Mouse (Mus musculus): ENCODE results near the gene Fam178b. TPM values are rescaled to one million over a fixed set of nuclear protein-coding genes. Genes with fewer than 3 reads are reported as not detected.
"Not testable (repeated sequence)": the region's sequence is repeated elsewhere in the genome, so short reads cannot be mapped to it uniquely, and the experiment has no call there.

Fam178b gene
- polyA plus RNA-seq, 1 experiment from 2014 or later, result 1.1 TPM

DNA sequence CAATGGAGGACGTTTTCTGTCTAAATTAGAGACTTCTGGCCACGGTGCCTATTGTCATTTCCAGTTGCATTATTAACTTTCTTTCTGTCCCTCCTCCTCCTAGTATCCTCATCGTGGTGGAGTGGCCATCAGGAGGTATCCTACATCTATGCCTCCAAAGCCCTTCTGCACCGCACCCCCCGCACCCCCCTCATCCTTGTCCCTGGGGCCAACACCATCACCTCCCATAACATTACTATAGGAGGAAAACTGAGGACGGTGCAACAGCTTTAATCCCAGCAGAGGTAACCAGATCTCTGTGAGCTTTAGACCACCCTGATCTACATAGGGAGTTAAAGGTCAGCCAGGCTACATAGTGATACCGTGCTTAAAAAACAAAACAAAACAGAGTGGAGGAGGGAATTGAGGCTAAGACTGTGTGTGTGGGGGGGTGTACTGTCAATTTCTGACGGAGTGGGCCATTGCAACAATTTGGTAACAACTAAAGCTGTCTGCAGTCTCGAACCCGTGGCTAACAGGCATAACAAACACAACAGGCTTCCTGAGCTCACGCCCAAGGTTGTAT lies 7.8 kb upstream of the Fam178b start:
- H3K4me3 ChIP-seq (ENCODE audit: low read depth, low read length), result peak overlapping the region; percentile 82
- H3K27ac ChIP-seq (ENCODE audit: low read length), result no peak overlapping the region
- no peaks in the 10 kb centered on the region for H3K9me3 ChIP-seq (ENCODE audit: control insufficient read depth, low read depth, low read length)
- H3K27me3 ChIP-seq (ENCODE audit: control insufficient read depth, insufficient read depth, low read length), result no peaks in the 10 kb centered on the region
- WGBS, result 61% methylated on average over 11 of the region's 11 CpGs
- H3K4me1 ChIP-seq (ENCODE audit: control insufficient read depth, insufficient read depth, low read length), result peaks cover 6% of the 10 kb centered on the region; the same call in 1 of the 2 replicates
- no peak overlapping the region; the same call in 1 of the 2 replicates for H3K9ac ChIP-seq (replicated peaks; ENCODE audit: low read depth, low read length)
- H3K4me2 ChIP-seq (replicated peaks; ENCODE audit: low read depth, low read length), result peak overlapping the region; percentile 31
- peaks cover 17% of the 10 kb centered on the region; the same call in 1 of the 2 replicates for H3K36me3 ChIP-seq (ENCODE audit: control insufficient read depth, insufficient read depth, low read length)
- ATAC-seq (ENCODE audit: insufficient number of reproducible peaks, insufficient read depth, low FRiP score, low read depth), result peak; percentile 3

GRCm38 (mm10) chr1:36683810-36684467 lies 956 bp upstream of the Fam178b start:
- no peaks in the 10 kb centered on the region for H3K36me3 ChIP-seq (ENCODE audit: control insufficient read depth, insufficient read depth, low read length)
- H3K4me1 ChIP-seq (ENCODE audit: control insufficient read depth, insufficient read depth, low read length), result peaks cover 2% of the 10 kb centered on the region; the same call in 1 of the 2 replicates
- H3K9me3 ChIP-seq (ENCODE audit: control insufficient read depth, low read depth, low read length), result no peaks in the 10 kb centered on the region
- H3K27ac ChIP-seq (ENCODE audit: low read length), result no peak overlapping the region
- no peak overlapping the region for H3K4me2 ChIP-seq (replicated peaks; ENCODE audit: low read depth, low read length)
- no peaks in the 10 kb centered on the region for H3K27me3 ChIP-seq (ENCODE audit: control insufficient read depth, insufficient read depth, low read length)
- no peak overlapping the region for H3K9ac ChIP-seq (replicated peaks; ENCODE audit: low read depth, low read length)
- 11% methylated on average over 13 of the region's 13 CpGs for WGBS
- H3K4me3 ChIP-seq (ENCODE audit: low read depth, low read length), result no peak overlapping the region
- ATAC-seq (ENCODE audit: insufficient number of reproducible peaks, insufficient read depth, low FRiP score, low read depth), result peak; percentile 80; the same call in 1 of the 2 replicates

DNA sequence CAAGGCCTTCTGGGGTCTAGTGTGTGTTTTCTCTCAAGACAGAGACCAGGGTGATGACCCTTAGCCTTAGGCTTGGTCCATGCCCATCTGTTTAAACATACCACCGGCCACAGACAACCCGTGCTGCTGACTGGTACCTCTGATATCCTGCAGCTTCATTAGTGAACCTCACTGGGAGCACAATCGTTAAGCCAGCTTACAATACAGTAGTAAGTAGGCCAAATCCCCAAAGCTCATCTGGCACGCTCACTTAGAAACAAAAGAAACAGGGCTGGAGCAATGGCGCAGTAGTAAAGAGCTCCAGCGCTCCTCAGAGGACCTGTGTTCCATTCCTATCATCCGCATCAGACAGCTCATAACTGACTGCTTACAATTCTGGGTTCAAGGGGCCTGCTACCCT lies 2.1 kb downstream of the Fam178b start:
- H3K36me3 ChIP-seq (ENCODE audit: control insufficient read depth, insufficient read depth, low read length), result no peaks in the 10 kb centered on the region
- no peaks in the 10 kb centered on the region for H3K27me3 ChIP-seq (ENCODE audit: control insufficient read depth, insufficient read depth, low read length)
- WGBS, result 76% methylated on average over 7 of the region's 7 CpGs
- no peak overlapping the region for H3K27ac ChIP-seq (ENCODE audit: low read length)
- H3K4me2 ChIP-seq (replicated peaks; ENCODE audit: low read depth, low read length), result no peak overlapping the region
- H3K4me3 ChIP-seq (ENCODE audit: low read depth, low read length), result no peak overlapping the region
- H3K4me1 ChIP-seq (ENCODE audit: control insufficient read depth, insufficient read depth, low read length), result peaks cover 2% of the 10 kb centered on the region; the same call in 1 of the 2 replicates
- no peaks in the 10 kb centered on the region for H3K9me3 ChIP-seq (ENCODE audit: control insufficient read depth, low read depth, low read length)
- no peak overlapping the region for H3K9ac ChIP-seq (replicated peaks; ENCODE audit: low read depth, low read length)
- ATAC-seq (ENCODE audit: insufficient number of reproducible peaks, insufficient read depth, low FRiP score, low read depth), result no peak

- ATAC-seq (ENCODE audit: insufficient number of reproducible peaks, insufficient read depth, low FRiP score, low read depth), result no peak
- Histone ChIP-seq H3K9ac (replicated peaks; ENCODE audit: low read depth, low read length) (no peak overlapping the region), H3K4me1 (ENCODE audit: control insufficient read depth, insufficient read depth, low read length) (no peaks in the 10 kb centered on the region), H3K4me2 (replicated peaks; ENCODE audit: low read depth, low read length) (no peak overlapping the region), H3K27ac (ENCODE audit: low read length) (no peak overlapping the region), H3K4me3 (ENCODE audit: low read depth, low read length) (no peak overlapping the region), H3K27me3 (ENCODE audit: control insufficient read depth, insufficient read depth, low read length) (no peaks in the 10 kb centered on the region), H3K36me3 (ENCODE audit: control insufficient read depth, insufficient read depth, low read length) (no peaks in the 10 kb centered on the region), H3K9me3 (ENCODE audit: control insufficient read depth, low read depth, low read length) (no peaks in the 10 kb centered on the region)
- 23% methylated on average over 3 of the region's 3 CpGs for WGBS
Measured at GRCm38 (mm10) chr1:36674936-36675335, 8.0 kb downstream of the Fam178b start.

DNA sequence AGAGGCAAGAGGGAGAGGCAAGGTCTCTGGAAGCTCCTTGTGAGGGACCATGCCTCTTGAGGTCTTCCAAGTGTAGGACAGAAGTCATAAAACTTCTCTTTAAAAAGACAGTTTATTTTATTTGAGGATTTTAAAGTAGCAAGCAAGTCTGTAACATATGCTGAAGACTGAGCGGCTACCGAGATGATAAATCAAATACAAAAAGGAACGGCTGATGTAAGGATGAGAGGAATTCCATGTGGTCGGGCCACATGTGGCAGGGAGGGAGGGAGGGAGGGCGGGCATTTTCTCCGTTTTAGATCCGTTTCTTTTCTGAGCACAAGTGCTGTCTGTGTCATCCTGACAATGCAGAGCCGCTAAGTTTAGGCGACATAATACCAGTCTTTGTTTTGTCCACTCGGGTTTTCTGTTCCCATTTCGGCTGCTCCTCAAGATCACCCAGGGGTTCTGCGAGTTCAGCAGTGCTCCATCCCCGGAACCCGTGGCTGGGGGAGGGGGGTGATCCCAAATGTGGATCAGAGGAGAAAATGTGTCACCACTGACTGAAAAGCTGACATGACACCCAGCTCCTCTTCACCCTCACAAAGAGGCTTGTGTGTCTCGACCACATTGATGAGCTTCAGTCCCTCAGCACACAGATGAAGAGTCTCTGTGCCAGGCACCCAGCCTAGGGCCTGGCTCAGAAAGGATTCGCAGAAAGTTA lies 10.2 kb downstream of the Fam178b start:
- no peak overlapping the region for H3K4me2 ChIP-seq (replicated peaks; ENCODE audit: low read depth, low read length)
- 44% methylated on average over 16 of the region's 16 CpGs for WGBS
- no peaks in the 10 kb centered on the region for H3K4me1 ChIP-seq (ENCODE audit: control insufficient read depth, insufficient read depth, low read length)
- ATAC-seq (ENCODE audit: insufficient number of reproducible peaks, insufficient read depth, low FRiP score, low read depth), result no peak
- H3K36me3 ChIP-seq (ENCODE audit: control insufficient read depth, insufficient read depth, low read length), result no peaks in the 10 kb centered on the region
- H3K27ac ChIP-seq (ENCODE audit: low read length), result no peak overlapping the region
- no peak overlapping the region for H3K4me3 ChIP-seq (ENCODE audit: low read depth, low read length)
- H3K9me3 ChIP-seq (ENCODE audit: control insufficient read depth, low read depth, low read length), result no peaks in the 10 kb centered on the region
- H3K9ac ChIP-seq (replicated peaks; ENCODE audit: low read depth, low read length), result no peak overlapping the region
- H3K27me3 ChIP-seq (ENCODE audit: control insufficient read depth, insufficient read depth, low read length), result no peaks in the 10 kb centered on the region

GRCm38 (mm10) chr1:36671260-36671659 lies 11.7 kb downstream of the Fam178b start:
- H3K36me3 ChIP-seq (ENCODE audit: control insufficient read depth, insufficient read depth, low read length), result no peaks in the 10 kb centered on the region
- no peak overlapping the region for H3K9ac ChIP-seq (replicated peaks; ENCODE audit: low read depth, low read length)
- 90% methylated on average over 10 of the region's 10 CpGs for WGBS
- H3K27ac ChIP-seq (ENCODE audit: low read length), result no peak overlapping the region
- no peaks in the 10 kb centered on the region for H3K4me1 ChIP-seq (ENCODE audit: control insufficient read depth, insufficient read depth, low read length)
- no peaks in the 10 kb centered on the region for H3K9me3 ChIP-seq (ENCODE audit: control insufficient read depth, low read depth, low read length)
- H3K4me2 ChIP-seq (replicated peaks; ENCODE audit: low read depth, low read length), result no peak overlapping the region
- ATAC-seq (ENCODE audit: insufficient number of reproducible peaks, insufficient read depth, low FRiP score, low read depth), result no peak
- no peaks in the 10 kb centered on the region for H3K27me3 ChIP-seq (ENCODE audit: control insufficient read depth, insufficient read depth, low read length)
- no peak overlapping the region for H3K4me3 ChIP-seq (ENCODE audit: low read depth, low read length)

- H3K9ac ChIP-seq (replicated peaks; ENCODE audit: low read depth, low read length), result no peak overlapping the region
- H3K27ac ChIP-seq (ENCODE audit: low read length), result no peak overlapping the region
- no peaks in the 10 kb centered on the region for H3K9me3 ChIP-seq (ENCODE audit: control insufficient read depth, low read depth, low read length)
- no peak for ATAC-seq (ENCODE audit: insufficient number of reproducible peaks, insufficient read depth, low FRiP score, low read depth)
- 0 out of 2 replicates have a peak, but pooled peaks cover 2% of the 10 kb centered on the region for H3K4me1 ChIP-seq (ENCODE audit: control insufficient read depth, insufficient read depth, low read length)
- H3K36me3 ChIP-seq (ENCODE audit: control insufficient read depth, insufficient read depth, low read length), result no peaks in the 10 kb centered on the region
- H3K4me2 ChIP-seq (replicated peaks; ENCODE audit: low read depth, low read length), result no peak overlapping the region
- H3K27me3 ChIP-seq (ENCODE audit: control insufficient read depth, insufficient read depth, low read length), result no peaks in the 10 kb centered on the region
- 71% methylated on average over 4 of the region's 4 CpGs for WGBS
- H3K4me3 ChIP-seq (ENCODE audit: low read depth, low read length), result no peak overlapping the region
Measured at GRCm38 (mm10) chr1:36670256-36670655, 12.7 kb downstream of the Fam178b start.

DNA sequence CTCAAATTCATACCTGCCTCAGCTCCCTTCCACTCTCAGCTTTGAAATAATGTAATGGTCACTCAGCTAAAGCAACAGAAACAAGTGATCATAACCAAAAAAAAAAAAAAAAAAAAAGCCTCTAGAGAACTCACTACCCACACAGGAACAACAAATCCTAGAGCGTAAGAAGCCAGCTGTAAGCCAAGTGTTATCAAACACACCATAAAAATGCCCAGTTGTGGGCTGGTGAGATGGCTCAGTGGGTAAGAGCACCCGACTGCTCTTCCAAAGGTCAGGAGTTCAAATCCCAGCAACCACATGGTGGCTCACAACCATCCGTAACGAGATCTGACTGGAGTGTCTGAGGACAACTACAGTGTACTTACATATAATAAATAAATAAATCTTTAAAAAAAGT lies 15.0 kb downstream of the Fam178b start:
- not testable (repeated sequence) for H3K4me2 ChIP-seq (replicated peaks; ENCODE audit: low read depth, low read length); H3K27me3 ChIP-seq (ENCODE audit: control insufficient read depth, insufficient read depth, low read length); H3K9me3 ChIP-seq (ENCODE audit: control insufficient read depth, low read depth, low read length); H3K36me3 ChIP-seq (ENCODE audit: control insufficient read depth, insufficient read depth, low read length); ATAC-seq (ENCODE audit: insufficient number of reproducible peaks, insufficient read depth, low FRiP score, low read depth); H3K9ac ChIP-seq (replicated peaks; ENCODE audit: low read depth, low read length); H3K4me3 ChIP-seq (ENCODE audit: low read depth, low read length); H3K27ac ChIP-seq (ENCODE audit: low read length); H3K4me1 ChIP-seq (ENCODE audit: control insufficient read depth, insufficient read depth, low read length)
- WGBS, result 67% methylated on average over 4 of the region's 4 CpGs
